Mouse (Mus musculus) heart, postnatal 0 days (tissue): ENCODE measurements around the gene Cyp2w1. TPM values are rescaled to one million over a fixed set of nuclear protein-coding genes. Genes with fewer than 3 reads are reported as not detected.

Experiments
- ATAC-seq: fragments of 200-750 bp; cut with Nextera tagmentation; 2 replicates; pipeline ENCODE4 v1.8.0; 2017; ENCODE audit warnings: low read depth, moderate number of reproducible peaks, moderate library complexity; ENCODE audit not compliant: insufficient read depth
- DNase-seq: peaks from one replicate; pipeline ENCODE4 v3.0.0-alpha.2; 2016; ENCODE audit warnings: low spot score
- H3K27ac ChIP-seq: fragments of 300-500 bp; sonication (generic); 2 replicates; pipeline ENCODE4 v1.5.1; 2014; ENCODE audit warnings: low read depth, mild to moderate bottlenecking
- H3K27me3 ChIP-seq: fragments of 300-500 bp; sonication (generic); 2 replicates; pipeline ENCODE4 v1.6.1; 2014; ENCODE audit warnings: low read length, mixed read lengths; ENCODE audit not compliant: control insufficient read depth, insufficient read depth
- H3K36me3 ChIP-seq: fragments of 300-500 bp; sonication (generic); replicated peaks from 2 replicates; pipeline ENCODE4 v1.6.1; 2014; ENCODE audit warnings: low read length, mixed read lengths; ENCODE audit not compliant: control insufficient read depth, insufficient read depth
- H3K4me1 ChIP-seq: fragments of 300-500 bp; sonication (generic); 2 replicates; pipeline ENCODE4 v1.6.1; 2014; ENCODE audit warnings: antibody characterized with exemption; ENCODE audit not compliant: control insufficient read depth, insufficient read depth
- H3K4me2 ChIP-seq: fragments of 300-500 bp; sonication (generic); 2 replicates; pipeline ENCODE4 v1.6.1; 2014; ENCODE audit warnings: low read depth, mild to moderate bottlenecking, low read length, moderate library complexity
- H3K4me3 ChIP-seq: fragments of 300-500 bp; sonication (generic); 2 replicates; pipeline ENCODE4 v1.5.1; 2014; ENCODE audit warnings: low read depth, low read length
- H3K9ac ChIP-seq: fragments of 300-500 bp; sonication (generic); replicated peaks from 2 replicates; pipeline ENCODE4 v1.6.1; 2014; ENCODE audit warnings: low read depth, low read length, mixed read lengths
- H3K9me3 ChIP-seq: fragments of 300-500 bp; sonication (generic); replicated peaks from 2 replicates; pipeline ENCODE4 v1.6.1; 2016; ENCODE audit warnings: low read length; ENCODE audit not compliant: control insufficient read depth
- CTCF ChIP-seq: IDR thresholded peaks from 2 replicates; pipeline ENCODE4 v1.5.1; 2016; ENCODE audit warnings: antibody characterized with exemption, control low read depth, low read depth
- EP300 ChIP-seq: IDR thresholded peaks from 2 replicates; pipeline ENCODE4 v1.6.1; 2016; ENCODE audit warnings: antibody characterized with exemption, low read depth
- WGBS: fragments of 180-500 bp; shearing (Covaris S2); extraction: QIAGEN DNeasy Blood & Tissue Kit; methylation state at CpG from one replicate; pipeline ENCODE4 v1.1.7; 2014; 5-methylcytosine and 5-hydroxymethylcytosine counted together
- polyA plus RNA-seq: library from polyadenylated mRNA; unstranded; fragments of >200 nt; fragmentation: Nextera tagmentation; extraction: Ambion mirVana; gene quantifications from 2 replicates; pipeline ENCODE4 v1.2.1, GENCODE M21; 2015
- total RNA-seq: library from RNA; depleted of rRNA; stranded (reverse); fragments of >200 nt; gene quantifications from 2 replicates; pipeline ENCODE4 v1.2.3, GENCODE M21; 2014; ENCODE audit warnings: low replicate concordance

Cyp2w1 gene
- total and polyA plus RNA-seq, 2 experiments from 2014 or later: not detected

DNA sequence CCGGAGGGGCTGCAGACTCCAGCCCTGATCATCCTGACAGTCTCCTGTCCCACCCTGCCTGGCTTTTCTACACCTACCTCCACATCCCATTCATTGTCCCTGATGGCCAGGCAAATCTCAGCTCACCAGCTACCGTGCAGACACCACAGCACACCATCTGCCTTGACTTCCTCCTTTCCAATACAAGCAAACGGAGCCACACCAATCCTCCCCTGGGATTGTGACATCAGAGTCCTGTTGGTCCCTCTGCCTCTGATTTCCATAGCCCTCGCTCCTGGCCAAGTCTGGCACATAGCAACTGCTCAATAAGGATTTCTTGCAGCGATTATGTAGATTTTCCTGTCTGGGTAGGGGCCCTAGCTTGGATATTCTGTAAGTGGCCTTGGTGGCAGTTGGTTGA lies 1.3 kb upstream of the Cyp2w1 start, which contains the start of gene Cox19:
Cox19 (minus strand) TSS at position 285 of the 400 bp plus-strand sequence.
- H3K27ac ChIP-seq: peak within 1 kb of the TSS; percentile 16; the same call in 1 of the 2 replicates
- H3K9ac ChIP-seq: no peak within 1 kb of the TSS

DNA sequence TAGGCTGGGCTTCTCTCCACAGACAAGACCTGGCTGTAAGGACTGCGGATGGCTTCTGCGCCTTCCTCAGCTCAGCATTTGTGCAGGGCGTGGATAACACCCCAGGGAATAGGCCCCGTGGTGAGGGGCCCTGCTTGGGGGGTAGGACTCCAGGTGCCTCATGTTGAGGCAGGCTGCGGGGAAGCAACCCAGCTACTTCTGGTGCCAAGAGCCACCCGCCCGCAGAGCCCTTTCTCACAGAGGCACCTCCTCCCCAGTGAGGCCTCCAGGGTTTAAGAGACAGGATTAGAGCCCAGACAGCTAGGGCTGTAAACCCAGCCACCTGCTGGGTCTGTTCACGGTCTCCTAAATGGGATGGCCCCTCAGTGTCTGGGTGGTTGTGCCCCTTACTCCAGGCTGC lies 789 bp upstream of the Cyp2w1 start:
- no peaks in the 10 kb centered on the region for H3K36me3 ChIP-seq
- TF ChIP-seq CTCF (no peak), EP300 (no peak)
- no peaks in the 10 kb centered on the region for H3K4me1 ChIP-seq
- no peaks in the 10 kb centered on the region for H3K9me3 ChIP-seq
- H3K27me3 ChIP-seq: 0 out of 2 replicates have a peak, but pooled peaks cover 4% of the 10 kb centered on the region
- H3K4me3 ChIP-seq: no peak overlapping the region
- WGBS: 31% methylated on average over 8 of the region's 8 CpGs
- ATAC-seq: no peak
- H3K27ac ChIP-seq: peak overlapping the region; percentile 16; the same call in 1 of the 2 replicates
- no peak overlapping the region for H3K4me2 ChIP-seq
- no peak overlapping the region for H3K9ac ChIP-seq
- no peak for DNase-seq

More for the DNA sequence above, 1.3 kb upstream of the Cyp2w1 start, which contains the start of gene Cox19:
- no peak for ATAC-seq
- no peak for DNase-seq
- 0 out of 2 replicates have a peak, but pooled peaks cover 4% of the 10 kb centered on the region for H3K27me3 ChIP-seq
- no peaks in the 10 kb centered on the region for H3K9me3 ChIP-seq
- no peak within 1 kb of the TSS for H3K4me2 ChIP-seq
- 48% methylated on average over 5 of the region's 5 CpGs for WGBS
- H3K4me1 ChIP-seq: no peaks in the 10 kb centered on the region
- TF ChIP-seq CTCF (no peak), EP300 (no peak)
- H3K36me3 ChIP-seq: no peaks in the 10 kb centered on the region
- H3K4me3 ChIP-seq: no peak within 1 kb of the TSS

DNA sequence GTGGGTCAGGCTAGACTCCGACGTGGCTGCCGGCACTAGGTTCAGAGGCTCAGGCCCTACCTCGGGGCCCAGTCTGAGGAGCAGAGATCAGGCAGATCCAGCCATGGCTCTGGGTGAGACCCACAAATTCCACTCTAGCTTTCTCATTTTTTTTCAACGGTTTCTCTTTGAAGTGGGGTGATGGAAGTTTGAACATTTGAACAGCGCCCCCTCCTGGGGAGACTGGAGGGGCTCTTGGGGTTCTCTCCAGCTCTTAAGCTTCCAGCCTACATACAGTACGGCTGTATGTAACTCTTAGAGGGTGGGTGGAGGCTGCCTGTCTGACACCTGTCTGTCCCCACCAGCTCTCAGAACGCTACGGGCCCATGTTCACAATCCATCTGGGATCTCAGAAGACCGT lies 1.1 kb downstream of the Cyp2w1 start:
- H3K36me3 ChIP-seq: no peaks in the 10 kb centered on the region
- ATAC-seq (no peak), DNase-seq (no peak)
- no peak overlapping the region for H3K4me2 ChIP-seq
- no peak overlapping the region for H3K4me3 ChIP-seq
- H3K9me3 ChIP-seq: no peaks in the 10 kb centered on the region
- no peak overlapping the region for H3K9ac ChIP-seq
- H3K27me3 ChIP-seq: 0 out of 2 replicates have a peak, but pooled peaks cover 4% of the 10 kb centered on the region
- TF ChIP-seq EP300: no peak
- peak; percentile 7; the same call in 1 of the 2 replicates for TF ChIP-seq CTCF
- no peaks in the 10 kb centered on the region for H3K4me1 ChIP-seq
- H3K27ac ChIP-seq: no peak overlapping the region
- WGBS: 52% methylated on average over 10 of the region's 10 CpGs

DNA sequence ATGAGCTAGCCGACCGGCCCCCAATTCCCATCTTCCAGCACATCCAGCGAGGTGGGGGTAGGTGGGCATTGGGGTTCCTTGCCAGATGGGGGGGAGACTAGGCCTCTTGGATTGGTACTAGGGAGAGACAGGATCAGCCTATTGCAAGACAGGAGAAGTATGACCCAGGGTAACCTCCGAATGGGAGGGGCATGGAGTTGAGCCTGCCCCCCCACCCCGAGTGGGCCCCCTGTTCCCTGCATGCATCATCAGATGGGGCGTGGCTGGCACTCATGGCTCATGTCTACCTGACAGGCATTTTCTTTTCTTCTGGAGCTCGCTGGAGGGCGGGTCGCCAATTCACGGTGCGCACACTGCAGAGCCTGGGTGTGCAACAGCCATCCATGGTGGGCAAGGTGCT lies 1.5 kb downstream of the Cyp2w1 start:
- TF ChIP-seq CTCF: no peak
- TF ChIP-seq EP300: no peak
- Histone ChIP-seq H3K9ac (no peak overlapping the region), H3K4me1 (no peaks in the 10 kb centered on the region), H3K27ac (no peak overlapping the region), H3K9me3 (no peaks in the 10 kb centered on the region), H3K4me2 (no peak overlapping the region), H3K4me3 (no peak overlapping the region), H3K27me3 (0 out of 2 replicates have a peak, but pooled peaks cover 4% of the 10 kb centered on the region), H3K36me3 (no peaks in the 10 kb centered on the region)
- ATAC-seq (no peak), DNase-seq (no peak)
- 83% methylated on average over 11 of the region's 11 CpGs for WGBS

DNA sequence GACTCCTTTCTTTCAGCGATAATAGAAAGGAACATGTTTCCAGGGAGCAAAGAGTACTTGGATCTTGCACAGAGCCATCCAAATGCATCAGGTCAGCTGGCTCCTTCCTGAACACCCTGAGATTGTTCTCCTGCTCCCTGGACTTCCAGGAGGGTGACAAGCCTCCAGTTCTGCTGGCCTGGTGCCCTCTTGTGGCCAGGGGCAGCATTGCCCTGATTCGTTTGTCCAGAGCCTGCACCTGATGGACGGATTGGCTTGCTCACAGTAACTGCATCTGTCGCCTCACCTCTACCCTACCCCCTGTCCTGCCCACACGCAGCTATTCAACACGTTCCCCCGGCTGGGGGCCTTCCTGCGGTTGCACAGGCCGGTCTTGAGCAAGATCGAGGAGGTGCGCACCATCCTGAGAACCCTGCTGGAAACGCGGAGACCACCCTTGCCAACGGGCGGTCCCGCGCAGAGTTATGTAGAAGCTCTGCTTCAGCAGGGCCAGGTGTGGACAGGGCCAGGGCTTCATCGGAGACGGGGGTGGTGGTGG lies 2.9 kb downstream of the Cyp2w1 start:
- H3K36me3 ChIP-seq: no peaks in the 10 kb centered on the region
- peak; percentile 97 for TF ChIP-seq CTCF
- TF ChIP-seq EP300: no peak
- WGBS: 32% methylated on average over 19 of the region's 19 CpGs
- no peak overlapping the region for H3K27ac ChIP-seq
- H3K4me2 ChIP-seq: no peak overlapping the region
- no peaks in the 10 kb centered on the region for H3K4me1 ChIP-seq
- no peak overlapping the region for H3K4me3 ChIP-seq
- H3K9me3 ChIP-seq: no peaks in the 10 kb centered on the region
- ATAC-seq: peak; percentile 39; the same call in 1 of the 2 replicates
- no peak overlapping the region for H3K9ac ChIP-seq
- 0 out of 2 replicates have a peak, but pooled peaks cover 4% of the 10 kb centered on the region for H3K27me3 ChIP-seq
- peak; percentile 57 for DNase-seq

DNA sequence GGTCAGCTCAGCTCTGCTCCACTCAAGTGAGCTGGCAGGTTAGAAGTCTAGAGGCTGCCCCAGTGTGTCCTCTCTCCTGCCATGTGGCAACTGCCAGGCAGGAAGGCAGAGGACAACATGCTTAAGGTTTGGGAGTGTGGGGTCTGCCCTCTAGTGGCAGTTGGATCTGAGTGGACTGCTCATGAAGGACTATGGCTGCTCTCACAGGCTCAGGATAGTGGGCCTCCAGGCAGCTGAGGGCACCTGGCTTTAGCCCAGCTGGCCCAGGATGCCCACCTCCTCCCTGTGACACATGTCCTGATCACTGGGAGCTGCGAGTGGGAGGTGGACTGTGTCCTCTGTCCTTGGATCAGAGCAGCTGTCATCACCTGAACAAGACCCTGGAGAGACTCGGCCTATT lies 6.2 kb downstream of the Cyp2w1 start:
- no peak overlapping the region for H3K4me3 ChIP-seq
- no peaks in the 10 kb centered on the region for H3K9me3 ChIP-seq
- H3K9ac ChIP-seq: no peak overlapping the region
- no peak overlapping the region for H3K27ac ChIP-seq
- no peak overlapping the region for H3K4me2 ChIP-seq
- no peaks in the 10 kb centered on the region for H3K4me1 ChIP-seq
- TF ChIP-seq CTCF: peak; percentile 73
- no peak for TF ChIP-seq EP300
- ATAC-seq (peak; percentile 77), DNase-seq (peak; percentile 62)
- no peaks in the 10 kb centered on the region for H3K27me3 ChIP-seq
- WGBS: 34% methylated on average over 2 of the region's 2 CpGs
- no peaks in the 10 kb centered on the region for H3K36me3 ChIP-seq
